Mouse (Mus musculus): Measurements from ENCODE around the gene Atp1a1. TPM values are rescaled to one million over a fixed set of nuclear protein-coding genes. Genes with fewer than 3 reads are reported as not detected.

Gene Atp1a1
- polyA plus RNA-seq, 1 experiment from 2014 or later = 121 TPM

GRCm38 (mm10) chr3:101572991-101573390, 31.5 kb downstream of the Atp1a1 start:
- Histone ChIP-seq H3K9ac (ENCODE audit: low read length) (no peak overlapping the region), H3K27ac (ENCODE audit: low read depth, low read length) (no peak overlapping the region; the same call in 1 of the 2 replicates)
- ATAC-seq (replicated peaks; ENCODE audit: low FRiP score) = no peak

GRCm38 (mm10) chr3:101572174-101572626, 32.3 kb downstream of the Atp1a1 start:
- Histone ChIP-seq H3K4me3 (ENCODE audit: low read depth, low read length) (no peak overlapping the region), H3K4me2 (ENCODE audit: low read depth, low read length, severe bottlenecking) (no peak overlapping the region), H3K4me1 (replicated peaks; ENCODE audit: control insufficient read depth, insufficient read depth, low read length) (peaks cover 9% of the 10 kb centered on the region), H3K9ac (ENCODE audit: low read length) (no peak overlapping the region), H3K27me3 (ENCODE audit: control insufficient read depth, insufficient read depth, low read length) (no peaks in the 10 kb centered on the region), H3K27ac (ENCODE audit: low read depth, low read length) (peak overlapping the region; percentile 46; the same call in 1 of the 2 replicates), H3K9me3 (ENCODE audit: control insufficient read depth, low read length) (no peaks in the 10 kb centered on the region), H3K36me3 (ENCODE audit: control insufficient read depth, insufficient read depth, low read length) (peaks cover 7% of the 10 kb centered on the region; the same call in 1 of the 2 replicates)
- WGBS = 51% methylated on average over 7 of the region's 7 CpGs
- DNase-seq (ENCODE audit: low spot score) (no peak), ATAC-seq (replicated peaks; ENCODE audit: low FRiP score) (0 out of 2 replicates have a peak, but pooled peaks have one; percentile 44)

More at GRCm38 (mm10) chr3:101572991-101573390, 31.5 kb downstream of the Atp1a1 start:
- H3K4me2 ChIP-seq (ENCODE audit: low read depth, low read length, severe bottlenecking) = no peak overlapping the region
- peaks cover 9% of the 10 kb centered on the region for H3K4me1 ChIP-seq (replicated peaks; ENCODE audit: control insufficient read depth, insufficient read depth, low read length)
- H3K27me3 ChIP-seq (ENCODE audit: control insufficient read depth, insufficient read depth, low read length) = no peaks in the 10 kb centered on the region
- DNase-seq (ENCODE audit: low spot score) = no peak
- peaks cover 8% of the 10 kb centered on the region; the same call in 1 of the 2 replicates for H3K36me3 ChIP-seq (ENCODE audit: control insufficient read depth, insufficient read depth, low read length)
- no peak overlapping the region for H3K4me3 ChIP-seq (ENCODE audit: low read depth, low read length)
- WGBS = 52% methylated on average over 5 of the region's 5 CpGs
- H3K9me3 ChIP-seq (ENCODE audit: control insufficient read depth, low read length) = no peaks in the 10 kb centered on the region

GRCm38 (mm10) chr3:101571515-101572130, 32.9 kb downstream of the Atp1a1 start:
- ATAC-seq (replicated peaks; ENCODE audit: low FRiP score) = peak; percentile 58

GRCm38 (mm10) chr3:101570747-101571514, 33.6 kb downstream of the Atp1a1 start:
- no peak for DNase-seq (ENCODE audit: low spot score)
- H3K36me3 ChIP-seq (ENCODE audit: control insufficient read depth, insufficient read depth, low read length) = peaks cover 3% of the 10 kb centered on the region; the same call in 1 of the 2 replicates
- no peak overlapping the region for H3K27ac ChIP-seq (ENCODE audit: low read depth, low read length)
- H3K9me3 ChIP-seq (ENCODE audit: control insufficient read depth, low read length) = no peaks in the 10 kb centered on the region
- peaks cover 9% of the 10 kb centered on the region for H3K4me1 ChIP-seq (replicated peaks; ENCODE audit: control insufficient read depth, insufficient read depth, low read length)
- no peak overlapping the region for H3K4me3 ChIP-seq (ENCODE audit: low read depth, low read length)
- no peaks in the 10 kb centered on the region for H3K27me3 ChIP-seq (ENCODE audit: control insufficient read depth, insufficient read depth, low read length)
- no peak overlapping the region for H3K9ac ChIP-seq (ENCODE audit: low read length)
- WGBS = 87% methylated on average over 6 of the region's 6 CpGs
- H3K4me2 ChIP-seq (ENCODE audit: low read depth, low read length, severe bottlenecking) = no peak overlapping the region
- no peak for ATAC-seq (replicated peaks; ENCODE audit: low FRiP score)

More at GRCm38 (mm10) chr3:101571515-101572130, 32.9 kb downstream of the Atp1a1 start:
- Histone ChIP-seq H3K36me3 (ENCODE audit: control insufficient read depth, insufficient read depth, low read length) (peaks cover 3% of the 10 kb centered on the region; the same call in 1 of the 2 replicates), H3K4me3 (ENCODE audit: low read depth, low read length) (no peak overlapping the region), H3K9me3 (ENCODE audit: control insufficient read depth, low read length) (no peaks in the 10 kb centered on the region), H3K4me2 (ENCODE audit: low read depth, low read length, severe bottlenecking) (no peak overlapping the region), H3K4me1 (replicated peaks; ENCODE audit: control insufficient read depth, insufficient read depth, low read length) (peaks cover 9% of the 10 kb centered on the region), H3K27ac (ENCODE audit: low read depth, low read length) (0 out of 2 replicates have a peak overlapping the region, but pooled peaks have one; percentile 46), H3K9ac (ENCODE audit: low read length) (no peak overlapping the region), H3K27me3 (ENCODE audit: control insufficient read depth, insufficient read depth, low read length) (no peaks in the 10 kb centered on the region)
- 32% methylated on average over 8 of the region's 8 CpGs for WGBS
- no peak for DNase-seq (ENCODE audit: low spot score)

GRCm38 (mm10) chr3:101570246-101570645, 34.2 kb downstream of the Atp1a1 start:
- 66% methylated on average over 3 of the region's 3 CpGs for WGBS
- Histone ChIP-seq H3K27me3 (ENCODE audit: control insufficient read depth, insufficient read depth, low read length) (no peaks in the 10 kb centered on the region), H3K4me1 (replicated peaks; ENCODE audit: control insufficient read depth, insufficient read depth, low read length) (peaks cover 9% of the 10 kb centered on the region), H3K9me3 (ENCODE audit: control insufficient read depth, low read length) (no peaks in the 10 kb centered on the region), H3K9ac (ENCODE audit: low read length) (no peak overlapping the region), H3K27ac (ENCODE audit: low read depth, low read length) (no peak overlapping the region), H3K4me2 (ENCODE audit: low read depth, low read length, severe bottlenecking) (no peak overlapping the region), H3K36me3 (ENCODE audit: control insufficient read depth, insufficient read depth, low read length) (no peaks in the 10 kb centered on the region), H3K4me3 (ENCODE audit: low read depth, low read length) (no peak overlapping the region)
- DNase-seq (ENCODE audit: low spot score) (no peak), ATAC-seq (replicated peaks; ENCODE audit: low FRiP score) (no peak)

- Histone ChIP-seq H3K4me1 (replicated peaks; ENCODE audit: control insufficient read depth, insufficient read depth, low read length) (peaks cover 9% of the 10 kb centered on the region), H3K9me3 (ENCODE audit: control insufficient read depth, low read length) (no peaks in the 10 kb centered on the region), H3K36me3 (ENCODE audit: control insufficient read depth, insufficient read depth, low read length) (no peaks in the 10 kb centered on the region), H3K27ac (ENCODE audit: low read depth, low read length) (no peak overlapping the region), H3K4me3 (ENCODE audit: low read depth, low read length) (no peak overlapping the region), H3K27me3 (ENCODE audit: control insufficient read depth, insufficient read depth, low read length) (no peaks in the 10 kb centered on the region), H3K4me2 (ENCODE audit: low read depth, low read length, severe bottlenecking) (no peak overlapping the region), H3K9ac (ENCODE audit: low read length) (no peak overlapping the region)
- DNase-seq (ENCODE audit: low spot score) (no peak), ATAC-seq (replicated peaks; ENCODE audit: low FRiP score) (no peak)
- 92% methylated on average over 4 of the region's 4 CpGs for WGBS
Observed at GRCm38 (mm10) chr3:101568627-101569026, 35.9 kb downstream of the Atp1a1 start.

- Histone ChIP-seq H3K4me2 (ENCODE audit: low read depth, low read length, severe bottlenecking) (no peak overlapping the region), H3K9ac (ENCODE audit: low read length) (no peak overlapping the region), H3K36me3 (ENCODE audit: control insufficient read depth, insufficient read depth, low read length) (no peaks in the 10 kb centered on the region), H3K9me3 (ENCODE audit: control insufficient read depth, low read length) (no peaks in the 10 kb centered on the region), H3K27ac (ENCODE audit: low read depth, low read length) (no peak overlapping the region), H3K27me3 (ENCODE audit: control insufficient read depth, insufficient read depth, low read length) (no peaks in the 10 kb centered on the region), H3K4me1 (replicated peaks; ENCODE audit: control insufficient read depth, insufficient read depth, low read length) (peaks cover 11% of the 10 kb centered on the region; the same call in 1 of the 2 replicates), H3K4me3 (ENCODE audit: low read depth, low read length) (no peak overlapping the region)
- 94% methylated on average over 2 of the region's 2 CpGs for WGBS
- DNase-seq (ENCODE audit: low spot score) (no peak), ATAC-seq (replicated peaks; ENCODE audit: low FRiP score) (no peak)
Observed at GRCm38 (mm10) chr3:101564011-101564410, 40.5 kb downstream of the Atp1a1 start.

- no peaks in the 10 kb centered on the region for H3K9me3 ChIP-seq (ENCODE audit: control insufficient read depth, low read length)
- H3K9ac ChIP-seq (ENCODE audit: low read length) = peak overlapping the region; percentile 7; the same call in 1 of the 2 replicates
- no peaks in the 10 kb centered on the region for H3K27me3 ChIP-seq (ENCODE audit: control insufficient read depth, insufficient read depth, low read length)
- no peak overlapping the region for H3K4me2 ChIP-seq (ENCODE audit: low read depth, low read length, severe bottlenecking)
- no peak overlapping the region for H3K27ac ChIP-seq (ENCODE audit: low read depth, low read length)
- no peaks in the 10 kb centered on the region for H3K36me3 ChIP-seq (ENCODE audit: control insufficient read depth, insufficient read depth, low read length)
- WGBS = 28% methylated on average over 10 of the region's 10 CpGs
- ATAC-seq (replicated peaks; ENCODE audit: low FRiP score) = no peak
- DNase-seq (ENCODE audit: low spot score) = no peak
- peaks cover 11% of the 10 kb centered on the region; the same call in 1 of the 2 replicates for H3K4me1 ChIP-seq (replicated peaks; ENCODE audit: control insufficient read depth, insufficient read depth, low read length)
- no peak overlapping the region for H3K4me3 ChIP-seq (ENCODE audit: low read depth, low read length)
Observed at GRCm38 (mm10) chr3:101562510-101563209, 41.8 kb downstream of the Atp1a1 start.
